Mouse (Mus musculus): Measurements from ENCODE around the gene Gdap2.

GRCm38 (mm10) chr3:100242230-100242629 is 80.0 kb downstream of the Gdap2 start:
- TF ChIP-seq CTCF (IDR thresholded peaks at IDR 0.05; ENCODE audit: extremely low read depth, insufficient read depth, insufficient read length, insufficient replicate concordance) = no peak
- no peak for TF ChIP-seq POLR2A (IDR thresholded peaks at IDR 0.05; ENCODE audit: low read depth, low read length)

Measured in spleen, adult 2 months (tissue).